Mouse (Mus musculus): ENCODE results near the gene C1s2.

DNA sequence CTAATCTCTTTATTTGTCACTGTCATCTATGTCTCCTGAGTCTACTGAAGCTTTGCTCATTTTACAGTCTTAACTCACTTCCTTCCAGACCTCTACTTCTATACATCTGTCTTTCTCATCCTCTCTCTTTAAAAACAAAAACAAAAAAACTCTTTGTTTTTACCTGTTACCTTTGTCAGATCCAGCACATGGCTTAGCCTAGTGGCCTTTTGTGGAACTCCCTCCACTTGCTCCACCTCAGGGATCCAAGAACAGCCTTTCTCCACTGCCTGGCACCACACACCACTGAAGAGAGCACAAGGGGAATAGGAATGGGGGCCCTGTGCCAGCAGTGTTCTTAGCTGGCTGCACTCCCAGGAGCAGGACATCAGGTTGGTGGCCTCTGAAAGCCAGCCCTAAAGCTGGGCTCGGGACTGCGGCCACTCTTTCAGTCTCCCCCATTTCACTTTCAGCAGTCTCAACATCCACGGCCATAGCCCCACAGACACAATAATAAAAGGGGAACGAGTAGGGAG lies 43.6 kb downstream of the C1s2 start:
- TF ChIP-seq CTCF (conservative IDR thresholded peaks at IDR 0.05; ENCODE audit: low read length) (no peak; the same call in 1 of the 2 replicates), POU5F1 (IDR thresholded peaks at IDR 0.05; ENCODE audit: borderline replicate concordance, low read length) (no peak)
